Mouse (Mus musculus) duodenum, adult 2 months (tissue): Measurements from ENCODE around the gene Exosc3. TPM values are rescaled to one million over a fixed set of nuclear protein-coding genes. Genes with fewer than 3 reads are reported as not detected.

Experiments used
- polyA plus RNA-seq: library from polyadenylated mRNA; depleted of rRNA; stranded (reverse); fragments of >200 nt; gene quantifications from 2 replicates; pipeline ENCODE4 v1.2.3, GENCODE M21; 2012; ENCODE audit warnings: low replicate concordance; rRNA removed

The Exosc3 gene
- 18.3 and 20.3 TPM in 2 replicates for polyA plus RNA-seq

DNA sequence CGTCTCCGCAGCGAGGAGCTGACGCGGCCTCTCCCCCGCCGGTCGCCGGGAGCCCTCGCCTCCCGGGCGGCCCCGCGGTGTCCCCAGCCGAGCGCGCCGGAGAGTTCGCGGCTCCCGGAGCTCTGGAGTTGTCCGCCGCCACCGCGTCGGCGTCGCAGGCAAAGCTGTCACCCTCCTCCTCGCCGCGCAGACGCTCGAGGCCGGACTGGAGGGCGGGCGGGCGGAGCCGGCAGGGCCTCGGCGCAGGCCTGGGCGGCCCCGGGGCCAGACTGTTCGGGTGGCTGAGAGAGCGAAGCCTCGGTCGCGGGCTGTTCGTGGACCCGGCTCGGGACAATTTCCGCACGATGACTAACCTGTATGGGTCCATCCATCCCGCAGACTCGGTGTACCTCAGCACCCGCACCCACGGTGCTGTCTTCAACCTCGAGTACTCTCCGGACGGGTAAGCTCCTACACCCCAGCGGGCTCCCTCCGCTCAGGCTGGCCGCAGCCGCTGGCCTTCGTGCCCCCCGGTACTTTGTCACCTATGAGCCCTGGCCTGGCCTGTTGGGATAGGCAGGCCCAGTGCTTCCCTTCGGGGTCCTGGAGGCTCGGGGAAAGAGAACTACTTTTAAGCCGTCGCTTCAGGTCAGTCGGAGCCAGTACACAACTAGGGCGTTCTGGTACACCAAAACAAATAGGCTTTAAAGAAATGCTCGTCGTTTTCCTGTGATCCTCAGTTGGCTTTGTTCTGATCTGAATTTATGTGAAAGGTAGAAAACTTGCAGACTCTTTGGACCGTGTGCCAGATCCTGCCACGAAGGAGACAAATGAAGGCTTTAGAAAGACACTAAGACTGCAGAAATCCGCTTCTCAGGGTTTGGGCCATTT, at the start of gene Exosc3:
Gene Exosc3, minus strand, starts transcription at position 447 of the 870 bp plus-strand sequence.

GRCm38 (mm10) chr4:45341669-45342249, 773 bp downstream of the Exosc3 start, which contains the start of gene Dcaf10:
Gene Dcaf10, plus strand, starts transcription at chr4:45342101.

GRCm38 (mm10) chr4:45296662-45297564, 45.6 kb downstream of the Exosc3 start, which contains the start of gene Trmt10b:
Gene Trmt10b, plus strand, starts transcription at chr4:45297127.

Other genes starting within 250 kb of the Exosc3 start
- 45.9 and 81.1 TPM in 2 replicates for gene Tomm5, start 234.6 kb downstream of the Exosc3 start, polyA plus RNA-seq
- gene Frmpd1, start 157.9 kb downstream of the Exosc3 start, polyA plus RNA-seq = 0.07 and 0.47 TPM in 2 replicates
- gene Trmt10b, start 45.6 kb downstream of the Exosc3 start, polyA plus RNA-seq = 0.37 and 0.60 TPM in 2 replicates
- gene Dcaf10, start 631 bp downstream of the Exosc3 start, polyA plus RNA-seq = 15.1 and 25.8 TPM in 2 replicates
- 58.5 and 68.7 TPM in 2 replicates for gene Slc25a51, start 66.0 kb upstream of the Exosc3 start, polyA plus RNA-seq
- gene Shb, start 189.7 kb upstream of the Exosc3 start, polyA plus RNA-seq = 25.9 and 60.6 TPM in 2 replicates